Mouse (Mus musculus): ENCODE measurements around the gene Hsf5. TPM values are rescaled to one million over a fixed set of nuclear protein-coding genes. Genes with fewer than 3 reads are reported as not detected.
A peak's percentile ranks its signal among the peaks of the same experiment; 100 is the strongest.

Hsf5 gene
- polyA plus RNA-seq, 1 experiment from 2014 or later, result 0.13 TPM

- no peaks in the 10 kb centered on the region for H3K9me3 ChIP-seq (replicated peaks)
- H3K4me1 ChIP-seq (replicated peaks), result peaks cover 53% of the 10 kb centered on the region
- peaks cover 11% of the 10 kb centered on the region for H3K36me3 ChIP-seq
- H3K27ac ChIP-seq (ENCODE audit: poor library complexity, severe bottlenecking), result peak within 1 kb of the TSS; percentile 94
- peak within 1 kb of the TSS; percentile 87 for H3K9ac ChIP-seq
- WGBS, result under 1% methylated on average over 61 of the region's 61 CpGs
- peak within 1 kb of the TSS; percentile 82 for H3K4me2 ChIP-seq
- H3K4me3 ChIP-seq, result peak within 1 kb of the TSS; percentile 78
- H3K27me3 ChIP-seq (replicated peaks), result no peaks in the 10 kb centered on the region
- peak; percentile 98 for ATAC-seq (ENCODE audit: insufficient number of reproducible peaks, low FRiP score)
Measured at GRCm38 (mm10) chr11:87591526-87592353, 25.2 kb upstream of the Hsf5 start, which contains the start of gene Mtmr4. TSS of gene Mtmr4 (plus strand) at chr11:87592162.

- peaks cover 56% of the 10 kb centered on the region for H3K4me1 ChIP-seq (replicated peaks)
- no peaks in the 10 kb centered on the region for H3K27me3 ChIP-seq (replicated peaks)
- H3K36me3 ChIP-seq, result peaks cover 16% of the 10 kb centered on the region
- no peak for ATAC-seq (ENCODE audit: insufficient number of reproducible peaks, low FRiP score)
- no peaks in the 10 kb centered on the region for H3K9me3 ChIP-seq (replicated peaks)
- H3K9ac ChIP-seq, result peak overlapping the region; percentile 80
- peak overlapping the region; percentile 82 for H3K4me2 ChIP-seq
- peak overlapping the region; percentile 88 for H3K27ac ChIP-seq (ENCODE audit: poor library complexity, severe bottlenecking)
- 0% methylated on average over 15 of the region's 15 CpGs for WGBS
- H3K4me3 ChIP-seq, result peak overlapping the region; percentile 78
Measured at GRCm38 (mm10) chr11:87592354-87592695, 24.6 kb upstream of the Hsf5 start.

- peak overlapping the region; percentile 82 for H3K4me2 ChIP-seq
- H3K27ac ChIP-seq (ENCODE audit: poor library complexity, severe bottlenecking), result peak overlapping the region; percentile 88
- H3K9ac ChIP-seq, result peak overlapping the region; percentile 80
- H3K27me3 ChIP-seq (replicated peaks), result no peaks in the 10 kb centered on the region
- peak overlapping the region; percentile 78 for H3K4me3 ChIP-seq
- H3K36me3 ChIP-seq, result peaks cover 23% of the 10 kb centered on the region
- H3K9me3 ChIP-seq (replicated peaks), result no peaks in the 10 kb centered on the region
- peaks cover 56% of the 10 kb centered on the region for H3K4me1 ChIP-seq (replicated peaks)
- whole genome bisulfite sequencing, result 39% methylated on average over 13 of the region's 13 CpGs
- no peak for ATAC-seq (ENCODE audit: insufficient number of reproducible peaks, low FRiP score)
Measured at GRCm38 (mm10) chr11:87592713-87593598, 24.0 kb upstream of the Hsf5 start.

GRCm38 (mm10) chr11:87595327-87595841, 21.6 kb upstream of the Hsf5 start:
- peak; percentile 65 for ATAC-seq (ENCODE audit: insufficient number of reproducible peaks, low FRiP score)
- Histone ChIP-seq H3K9ac (peak overlapping the region; percentile 84), H3K4me2 (peak overlapping the region; percentile 95), H3K4me3 (peak overlapping the region; percentile 63), H3K36me3 (peaks cover 47% of the 10 kb centered on the region), H3K27ac (ENCODE audit: poor library complexity, severe bottlenecking) (peak overlapping the region; percentile 67), H3K9me3 (replicated peaks) (no peaks in the 10 kb centered on the region), H3K27me3 (replicated peaks) (no peaks in the 10 kb centered on the region), H3K4me1 (replicated peaks) (peaks cover 43% of the 10 kb centered on the region)
- WGBS, result 2% methylated on average over 30 of the region's 37 CpGs

- WGBS, result 14% methylated on average over 7 of the region's 7 CpGs
- peak overlapping the region; percentile 84 for H3K9ac ChIP-seq
- peak overlapping the region; percentile 63 for H3K4me3 ChIP-seq
- H3K9me3 ChIP-seq (replicated peaks), result no peaks in the 10 kb centered on the region
- H3K27ac ChIP-seq (ENCODE audit: poor library complexity, severe bottlenecking), result peak overlapping the region; percentile 67; the same call in 1 of the 2 replicates
- H3K4me1 ChIP-seq (replicated peaks), result peaks cover 39% of the 10 kb centered on the region
- no peaks in the 10 kb centered on the region for H3K27me3 ChIP-seq (replicated peaks)
- H3K36me3 ChIP-seq, result peaks cover 53% of the 10 kb centered on the region
- peak overlapping the region; percentile 95 for H3K4me2 ChIP-seq
- no peak for ATAC-seq (ENCODE audit: insufficient number of reproducible peaks, low FRiP score)
Measured at GRCm38 (mm10) chr11:87595976-87596375, 21.0 kb upstream of the Hsf5 start.

- H3K36me3 ChIP-seq, result peaks cover 58% of the 10 kb centered on the region
- peak overlapping the region; percentile 84 for H3K9ac ChIP-seq
- no peaks in the 10 kb centered on the region for H3K27me3 ChIP-seq (replicated peaks)
- WGBS, result 51% methylated on average over 2 of the region's 2 CpGs
- no peak for ATAC-seq (ENCODE audit: insufficient number of reproducible peaks, low FRiP score)
- H3K9me3 ChIP-seq (replicated peaks), result no peaks in the 10 kb centered on the region
- peak overlapping the region; percentile 63 for H3K4me3 ChIP-seq
- H3K4me1 ChIP-seq (replicated peaks), result peaks cover 39% of the 10 kb centered on the region
- no peak overlapping the region for H3K27ac ChIP-seq (ENCODE audit: poor library complexity, severe bottlenecking)
- H3K4me2 ChIP-seq, result peak overlapping the region; percentile 95
Measured at GRCm38 (mm10) chr11:87596492-87596891, 20.5 kb upstream of the Hsf5 start.

GRCm38 (mm10) chr11:87597061-87597460, 19.9 kb upstream of the Hsf5 start:
- H3K27me3 ChIP-seq (replicated peaks), result no peaks in the 10 kb centered on the region
- H3K27ac ChIP-seq (ENCODE audit: poor library complexity, severe bottlenecking), result no peak overlapping the region
- no peak for ATAC-seq (ENCODE audit: insufficient number of reproducible peaks, low FRiP score)
- no peak overlapping the region for H3K4me3 ChIP-seq
- no peaks in the 10 kb centered on the region for H3K9me3 ChIP-seq (replicated peaks)
- H3K4me2 ChIP-seq, result no peak overlapping the region
- peaks cover 64% of the 10 kb centered on the region for H3K36me3 ChIP-seq
- H3K4me1 ChIP-seq (replicated peaks), result peaks cover 39% of the 10 kb centered on the region
- no peak overlapping the region for H3K9ac ChIP-seq

- no peak overlapping the region for H3K27ac ChIP-seq (ENCODE audit: poor library complexity, severe bottlenecking)
- WGBS, result 85% methylated on average over 13 of the region's 13 CpGs
- peaks cover 22% of the 10 kb centered on the region for H3K4me1 ChIP-seq (replicated peaks)
Measured at GRCm38 (mm10) chr11:87599395-87600089, 17.4 kb upstream of the Hsf5 start.

GRCm38 (mm10) chr11:87600322-87600853, 16.6 kb upstream of the Hsf5 start:
- no peak for ATAC-seq (ENCODE audit: insufficient number of reproducible peaks, low FRiP score)
- peaks cover 16% of the 10 kb centered on the region for H3K4me1 ChIP-seq (replicated peaks)
- 89% methylated on average over 10 of the region's 10 CpGs for WGBS
- H3K9me3 ChIP-seq (replicated peaks), result no peaks in the 10 kb centered on the region
- H3K9ac ChIP-seq, result no peak overlapping the region
- H3K27ac ChIP-seq (ENCODE audit: poor library complexity, severe bottlenecking), result no peak overlapping the region
- no peaks in the 10 kb centered on the region for H3K27me3 ChIP-seq (replicated peaks)
- no peak overlapping the region for H3K4me2 ChIP-seq
- peaks cover 89% of the 10 kb centered on the region for H3K36me3 ChIP-seq
- no peak overlapping the region for H3K4me3 ChIP-seq

More at GRCm38 (mm10) chr11:87599395-87600089, 17.4 kb upstream of the Hsf5 start:
- ATAC-seq (ENCODE audit: insufficient number of reproducible peaks, low FRiP score), result no peak
- no peak overlapping the region for H3K4me2 ChIP-seq
- peaks cover 82% of the 10 kb centered on the region for H3K36me3 ChIP-seq
- H3K27me3 ChIP-seq (replicated peaks), result no peaks in the 10 kb centered on the region
- no peaks in the 10 kb centered on the region for H3K9me3 ChIP-seq (replicated peaks)
- H3K9ac ChIP-seq, result no peak overlapping the region
- H3K4me3 ChIP-seq, result no peak overlapping the region

- no peak for ATAC-seq (ENCODE audit: insufficient number of reproducible peaks, low FRiP score)
- 97% methylated on average over 9 of the region's 9 CpGs for WGBS
- H3K4me3 ChIP-seq, result no peak overlapping the region
- H3K4me1 ChIP-seq (replicated peaks), result no peaks in the 10 kb centered on the region
- H3K9ac ChIP-seq, result no peak overlapping the region
- H3K9me3 ChIP-seq (replicated peaks), result no peaks in the 10 kb centered on the region
- H3K36me3 ChIP-seq, result peaks cover 98% of the 10 kb centered on the region
- no peak overlapping the region for H3K27ac ChIP-seq (ENCODE audit: poor library complexity, severe bottlenecking)
- no peak overlapping the region for H3K4me2 ChIP-seq
- H3K27me3 ChIP-seq (replicated peaks), result no peaks in the 10 kb centered on the region
Measured at GRCm38 (mm10) chr11:87602234-87602633, 14.7 kb upstream of the Hsf5 start.
